Mouse (Mus musculus): ENCODE results near the gene Mark3.

- TF ChIP-seq CTCF (IDR thresholded peaks at IDR 0.05; ENCODE audit: control insufficient read depth, insufficient read depth, low read length): no peak
- no peak for TF ChIP-seq POLR2A (IDR thresholded peaks at IDR 0.05; ENCODE audit: borderline replicate concordance, control insufficient read depth, low read depth, low read length)
These were observed 120.0 kb downstream of the Mark3 start for GRCm38 (mm10) chr12:111694271-111694781.
